Mouse (Mus musculus) embryonic facial prominence, embryonic 11.5 days (tissue): Measurements from ENCODE around the gene Polr2a. TPM values are rescaled to one million over a fixed set of nuclear protein-coding genes. Genes with fewer than 3 reads are reported as not detected.
A peak's percentile ranks its signal among the peaks of the same experiment; 100 is the strongest.

Experiments
- ATAC-seq: fragments of 200-750 bp; cut with Nextera tagmentation; replicated peaks from 2 replicates; pipeline ENCODE4 v1.8.0; 2017; ENCODE audit warnings: low read depth; ENCODE audit not compliant: insufficient number of reproducible peaks, low FRiP score, low TSS enrichment
- DNase-seq: peaks from one replicate; pipeline ENCODE4 v3.0.0-alpha.2; 2015; ENCODE audit warnings: low spot score
- H3K27ac ChIP-seq: fragments of 300-500 bp; sonication (generic); replicated peaks from 2 replicates; pipeline ENCODE4 v1.5.1; 2014; ENCODE audit warnings: mild to moderate bottlenecking, low read depth, low read length, control low read depth
- H3K27me3 ChIP-seq: fragments of 300-500 bp; sonication (generic); 2 replicates; pipeline ENCODE4 v1.6.1; 2014; ENCODE audit warnings: mild to moderate bottlenecking, low read length, moderate library complexity, mixed read lengths; ENCODE audit not compliant: control insufficient read depth, insufficient read depth
- H3K36me3 ChIP-seq: fragments of 300-500 bp; sonication (generic); replicated peaks from 2 replicates; pipeline ENCODE4 v1.6.1; 2014; ENCODE audit warnings: low read depth, mild to moderate bottlenecking, low read length, moderate library complexity, mixed read lengths; ENCODE audit not compliant: control insufficient read depth, insufficient read depth
- H3K4me1 ChIP-seq: fragments of 300-500 bp; sonication (generic); 2 replicates; pipeline ENCODE4 v1.6.1; 2014; ENCODE audit warnings: low read length, mixed read lengths; ENCODE audit not compliant: control insufficient read depth, insufficient read depth
- H3K4me2 ChIP-seq: fragments of 300-500 bp; sonication (generic); 2 replicates; pipeline ENCODE4 v1.6.1; 2014; ENCODE audit warnings: low read depth, mild to moderate bottlenecking, control low read depth, low read length, moderate library complexity
- H3K4me3 ChIP-seq: fragments of 300-500 bp; sonication (generic); 2 replicates; pipeline ENCODE4 v1.5.1; 2014; ENCODE audit warnings: low read depth, low read length, control low read depth
- H3K9ac ChIP-seq: fragments of 300-500 bp; sonication (generic); replicated peaks from 2 replicates; pipeline ENCODE4 v1.6.1; 2014; ENCODE audit warnings: mild to moderate bottlenecking, control low read depth, low read length
- H3K9me3 ChIP-seq: fragments of 300-500 bp; sonication (generic); replicated peaks from 2 replicates; pipeline ENCODE4 v1.6.1; 2016; ENCODE audit warnings: mild to moderate bottlenecking, low read length, inconsistent platforms, mixed read lengths; ENCODE audit not compliant: control insufficient read depth
- WGBS: fragments of 180-500 bp; shearing (Covaris S2); extraction: QIAGEN DNeasy Blood & Tissue Kit; methylation state at CpG from one replicate; pipeline ENCODE4 v1.1.7; 2014; 5-methylcytosine and 5-hydroxymethylcytosine counted together
- polyA plus RNA-seq: library from polyadenylated mRNA; unstranded; fragments of >200 nt; fragmentation: Nextera tagmentation; extraction: Ambion mirVana; gene quantifications from 2 replicates; pipeline ENCODE4 v1.2.1, GENCODE M21; 2014

The Polr2a gene
- 51.4 and 56.5 TPM in 2 replicates for polyA plus RNA-seq

DNA sequence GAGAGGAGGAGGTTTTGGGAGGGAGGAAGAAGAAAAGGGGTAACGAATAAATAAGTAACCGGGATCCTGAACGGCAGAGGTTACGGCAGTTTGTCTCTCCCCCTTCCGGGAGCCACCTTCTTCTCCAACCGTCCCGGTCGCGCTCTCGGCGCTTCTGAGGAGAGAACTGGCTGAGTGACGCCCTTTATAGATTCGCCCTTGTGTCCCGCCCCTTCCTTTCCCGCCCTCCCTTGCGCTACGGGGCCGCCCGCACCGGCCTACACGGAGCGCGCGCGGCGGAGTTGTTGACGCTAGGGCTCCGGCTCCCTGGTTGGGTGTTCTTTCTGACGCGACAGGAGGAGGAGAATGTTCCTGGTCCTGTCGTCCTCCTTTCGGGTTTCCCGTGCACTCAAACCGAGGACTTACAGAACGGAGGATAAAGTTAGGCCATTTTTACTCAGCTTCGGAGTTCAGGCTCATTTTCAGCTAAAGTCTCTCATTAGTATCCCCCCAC is at the start of gene Polr2a:
Gene Polr2a (minus strand): TSS at position 160 of the 493 bp plus-strand sequence.
- Histone ChIP-seq H3K4me2 (peak within 1 kb of the TSS; percentile 59), H3K4me3 (peak within 1 kb of the TSS; percentile 53), H3K36me3 (no peaks in the 10 kb centered on the region), H3K9me3 (no peaks in the 10 kb centered on the region), H3K4me1 (peaks cover 4% of the 10 kb centered on the region), H3K9ac (peak within 1 kb of the TSS; percentile 79), H3K27me3 (no peaks in the 10 kb centered on the region), H3K27ac (peak within 1 kb of the TSS; percentile 97)
- under 1% methylated on average over 36 of the region's 36 CpGs for WGBS
- peak; percentile 97 for DNase-seq
- peak; percentile 88 for ATAC-seq

DNA sequence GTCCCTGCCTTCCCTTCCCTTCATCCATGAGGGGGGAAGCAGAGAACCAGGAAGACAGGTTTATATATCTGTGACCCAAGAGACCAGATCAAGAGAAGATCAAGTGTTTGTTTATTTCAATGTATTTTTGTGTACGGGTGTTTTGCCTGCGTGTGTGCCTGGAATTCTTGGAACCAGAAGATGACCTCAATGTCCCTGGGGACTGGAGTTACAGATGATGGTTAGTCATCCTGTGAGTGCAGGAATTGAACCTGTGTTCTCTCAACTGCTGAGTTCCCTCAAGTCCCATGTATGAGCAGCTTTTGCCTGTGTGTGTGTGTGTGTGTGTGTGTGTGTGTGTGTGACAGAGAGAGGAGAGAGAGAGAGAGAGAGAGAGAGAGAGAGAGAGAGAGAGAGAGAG is 49.2 kb upstream of the Polr2a start:
- Histone ChIP-seq H3K27ac (no peak overlapping the region), H3K4me1 (peaks cover 10% of the 10 kb centered on the region), H3K4me2 (no peak overlapping the region), H3K36me3 (no peaks in the 10 kb centered on the region), H3K9me3 (no peaks in the 10 kb centered on the region; the same call in 1 of the 2 replicates), H3K4me3 (no peak overlapping the region), H3K27me3 (peaks cover 24% of the 10 kb centered on the region), H3K9ac (no peak overlapping the region)
- ATAC-seq (no peak), DNase-seq (no peak)
- WGBS = 76% methylated on average over 2 of the region's 2 CpGs

DNA sequence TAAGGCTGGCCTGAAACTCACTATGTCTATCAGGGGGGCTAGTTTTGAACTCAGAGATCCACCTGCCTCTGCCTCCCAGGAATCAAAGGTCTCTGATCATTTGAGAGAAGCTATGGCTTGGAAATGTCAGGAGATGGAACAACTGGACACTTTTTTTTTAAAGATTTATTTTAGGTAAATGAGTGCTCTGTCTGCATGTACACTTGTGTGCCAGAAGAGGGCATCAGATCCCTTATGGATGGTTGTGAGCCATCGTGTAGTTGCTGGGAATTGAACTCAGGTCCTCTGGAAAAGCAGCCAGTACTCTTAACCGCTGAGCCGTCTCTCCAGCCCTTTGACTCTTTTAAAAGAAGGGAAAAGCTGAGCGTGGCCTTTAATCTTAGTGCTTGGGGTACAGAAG is 47.9 kb upstream of the Polr2a start:
- 77% methylated on average over 4 of the region's 4 CpGs for WGBS
- no peaks in the 10 kb centered on the region; the same call in 1 of the 2 replicates for H3K9me3 ChIP-seq
- peaks cover 15% of the 10 kb centered on the region for H3K4me1 ChIP-seq
- peaks cover 36% of the 10 kb centered on the region for H3K27me3 ChIP-seq
- no peaks in the 10 kb centered on the region for H3K36me3 ChIP-seq
- H3K4me3 ChIP-seq = no peak overlapping the region
- ATAC-seq (no peak), DNase-seq (no peak)
- H3K9ac ChIP-seq = no peak overlapping the region
- H3K27ac ChIP-seq = no peak overlapping the region
- H3K4me2 ChIP-seq = no peak overlapping the region

GRCm38 (mm10) chr11:69804972-69805909 is 46.8 kb upstream of the Polr2a start, which contains the start of gene Tmem102:
Tmem102 (minus strand) TSS chr11:69805624.
- WGBS = 5% methylated on average over 29 of the region's 29 CpGs
- peaks cover 15% of the 10 kb centered on the region for H3K4me1 ChIP-seq
- no peaks in the 10 kb centered on the region for H3K36me3 ChIP-seq
- H3K4me2 ChIP-seq = peak within 1 kb of the TSS; percentile 94
- H3K4me3 ChIP-seq = no peak within 1 kb of the TSS
- DNase-seq (no peak), ATAC-seq (no peak)
- H3K9ac ChIP-seq = no peak within 1 kb of the TSS
- no peaks in the 10 kb centered on the region; the same call in 1 of the 2 replicates for H3K9me3 ChIP-seq
- peaks cover 38% of the 10 kb centered on the region for H3K27me3 ChIP-seq
- H3K27ac ChIP-seq = no peak within 1 kb of the TSS

GRCm38 (mm10) chr11:69804652-69804940 is 46.2 kb upstream of the Polr2a start:
- DNase-seq (no peak), ATAC-seq (no peak)
- no peak overlapping the region for H3K4me3 ChIP-seq
- no peak overlapping the region for H3K27ac ChIP-seq
- no peak overlapping the region for H3K9ac ChIP-seq
- H3K9me3 ChIP-seq = no peaks in the 10 kb centered on the region; the same call in 1 of the 2 replicates
- H3K27me3 ChIP-seq = peaks cover 38% of the 10 kb centered on the region
- H3K4me1 ChIP-seq = peaks cover 19% of the 10 kb centered on the region
- peak overlapping the region; percentile 94; the same call in 1 of the 2 replicates for H3K4me2 ChIP-seq
- H3K36me3 ChIP-seq = no peaks in the 10 kb centered on the region
- WGBS = 6% methylated on average over 12 of the region's 12 CpGs

GRCm38 (mm10) chr11:69803786-69804651 is 45.6 kb upstream of the Polr2a start:
- Histone ChIP-seq H3K4me1 (peaks cover 22% of the 10 kb centered on the region), H3K4me3 (peak overlapping the region; percentile 34), H3K27ac (no peak overlapping the region), H3K9me3 (no peaks in the 10 kb centered on the region; the same call in 1 of the 2 replicates), H3K9ac (peak overlapping the region; percentile 22), H3K27me3 (peaks cover 43% of the 10 kb centered on the region), H3K36me3 (no peaks in the 10 kb centered on the region), H3K4me2 (peak overlapping the region; percentile 94)
- 1% methylated on average over 60 of the region's 60 CpGs for WGBS
- DNase-seq = peak; percentile 83
- ATAC-seq = peak; percentile 19; the same call in 1 of the 2 replicates

DNA sequence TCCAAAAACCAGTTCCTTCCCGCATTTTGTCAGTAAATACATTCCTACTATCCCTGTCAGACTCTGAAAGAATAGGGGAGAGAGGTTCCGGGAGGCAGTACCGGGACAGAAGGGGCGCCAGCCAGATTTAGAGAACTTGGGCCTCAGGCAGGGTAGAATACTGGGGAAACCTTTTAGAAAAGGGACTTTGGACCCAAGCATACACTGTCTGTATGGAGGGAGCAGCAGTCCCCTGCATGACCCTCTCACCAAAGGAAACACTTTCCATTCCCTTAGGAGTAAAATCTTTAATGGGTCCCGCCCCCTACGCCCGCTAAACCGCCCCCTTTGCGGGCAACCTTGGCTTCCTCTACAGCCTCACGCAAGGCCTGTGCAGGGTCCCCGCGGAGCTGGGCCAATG is 44.9 kb upstream of the Polr2a start:
- WGBS = 1% methylated on average over 12 of the region's 12 CpGs
- Histone ChIP-seq H3K4me3 (peak overlapping the region; percentile 34), H3K9me3 (no peaks in the 10 kb centered on the region; the same call in 1 of the 2 replicates), H3K9ac (peak overlapping the region; percentile 22), H3K4me2 (peak overlapping the region; percentile 94), H3K4me1 (peaks cover 22% of the 10 kb centered on the region), H3K27me3 (peaks cover 43% of the 10 kb centered on the region), H3K27ac (no peak overlapping the region), H3K36me3 (no peaks in the 10 kb centered on the region)
- ATAC-seq (no peak), DNase-seq (no peak)
